Mouse (Mus musculus) cerebellum, adult 2 months (tissue): Measurements from ENCODE around the gene Pbxip1. TPM values are rescaled to one million over a fixed set of nuclear protein-coding genes. Genes with fewer than 3 reads are reported as not detected.

Experiments used
- DNase-seq, 2 experiments: peaks; one replicate each; pipeline ENCODE4 v3.0.0; 2021
- H3K27ac ChIP-seq: fragments of 200-500 bp; 2 replicates; pipeline ENCODE4 v1.5.1; 2012; ENCODE audit warnings: low read length, control low read depth, inconsistent platforms; ENCODE audit not compliant: insufficient read depth
- H3K27me3 ChIP-seq: fragments of 200-500 bp; 2 replicates; pipeline ENCODE4 v1.6.1; 2012; ENCODE audit warnings: inconsistent platforms, mild to moderate bottlenecking, low read length, moderate library complexity; ENCODE audit not compliant: control insufficient read depth, insufficient read depth
- H3K4me1 ChIP-seq: fragments of 200-500 bp; 2 replicates; pipeline ENCODE4 v1.6.1; 2011; ENCODE audit warnings: low read length; ENCODE audit not compliant: control insufficient read depth, insufficient read depth
- H3K4me3 ChIP-seq: fragments of 200-500 bp; replicated peaks from 2 replicates; pipeline ENCODE3; 2011; ENCODE audit warnings: mild to moderate bottlenecking, low read depth, low read length, control low read depth; ENCODE audit not compliant: insufficient read depth
- CTCF ChIP-seq: fragments of 200-500 bp; IDR thresholded peaks from 2 replicates; pipeline ENCODE4 v1.5.1; 2011; ENCODE audit warnings: low read depth, mild to moderate bottlenecking, control low read depth, low read length, moderate library complexity, borderline replicate concordance; ENCODE audit not compliant: insufficient read depth
- POLR2A ChIP-seq: fragments of 200-500 bp; IDR thresholded peaks from 2 replicates; pipeline ENCODE4 v1.6.1; 2011; ENCODE audit warnings: low read length, control low read depth, borderline replicate concordance; ENCODE audit not compliant: insufficient read depth
- WGBS: fragments of 180-500 bp; shearing (Covaris S2); methylation state at CpG from one replicate; pipeline ENCODE4 v1.1.7; 2018; 5-methylcytosine and 5-hydroxymethylcytosine counted together
- polyA plus RNA-seq: library from polyadenylated mRNA; depleted of rRNA; stranded (reverse); fragments of >200 nt; gene quantifications from 2 replicates; pipeline ENCODE4 v1.2.3, GENCODE M21; 2012

Gene Pbxip1
- polyA plus RNA-seq, 1 experiment: 30.5 TPM

DNA sequence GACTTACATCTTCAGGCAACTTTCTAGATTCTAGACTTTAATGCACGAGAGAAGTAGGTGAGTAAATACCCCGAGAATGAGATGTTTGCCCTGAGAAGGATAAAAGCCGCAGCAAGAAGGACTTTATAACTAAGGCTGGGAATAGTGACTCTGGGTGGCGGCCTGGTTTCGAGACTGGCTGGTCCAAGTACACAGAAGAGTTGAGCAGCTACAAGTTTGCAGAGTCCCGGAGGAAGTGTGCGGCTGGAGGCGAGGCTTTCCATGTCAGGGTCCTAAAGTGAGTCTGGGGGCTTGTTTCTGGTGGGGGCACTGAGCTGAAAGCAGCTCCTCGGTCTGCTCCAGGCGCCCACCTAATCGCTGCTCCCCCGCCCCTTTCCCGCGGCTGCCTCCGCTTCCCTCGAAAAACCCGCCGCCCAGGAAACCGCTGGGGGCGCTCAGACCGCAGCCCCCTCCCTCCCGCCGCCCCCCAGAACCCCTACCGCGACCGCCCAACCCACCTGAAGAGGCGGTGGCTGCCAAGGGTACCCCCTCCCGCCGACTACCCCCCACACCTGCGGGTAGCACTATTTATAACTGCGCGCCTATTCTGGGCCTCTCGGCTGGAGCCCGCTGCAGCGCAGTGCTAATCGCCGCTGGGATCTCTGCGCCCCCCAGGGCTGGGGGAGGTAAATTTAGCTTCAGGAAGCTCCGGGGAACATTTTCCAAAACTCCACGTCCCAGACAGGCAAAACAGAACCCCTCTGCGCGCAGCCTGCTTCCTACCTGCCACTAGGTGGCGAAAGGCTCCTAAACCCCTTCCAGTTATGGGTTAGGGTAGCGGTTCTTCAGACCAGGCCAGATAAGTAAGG lies 40.5 kb upstream of the Pbxip1 start:
- peak; percentile 74 to 75 for DNase-seq
- Histone ChIP-seq H3K4me3 (peak overlapping the region; percentile 97), H3K27ac (no peak overlapping the region), H3K27me3 (no peaks in the 10 kb centered on the region), H3K4me1 (peaks cover 1% of the 10 kb centered on the region; the same call in 1 of the 2 replicates)
- 2% methylated on average over 43 of the region's 44 CpGs for WGBS
- TF ChIP-seq CTCF (peak; percentile 83), POLR2A (no peak)

GRCm38 (mm10) chr3:89396654-89397005 lies 39.9 kb upstream of the Pbxip1 start:
- WGBS: 3% methylated on average over 4 of the region's 4 CpGs
- H3K4me1 ChIP-seq: no peaks in the 10 kb centered on the region
- H3K4me3 ChIP-seq: no peak overlapping the region
- no peaks in the 10 kb centered on the region for H3K27me3 ChIP-seq
- H3K27ac ChIP-seq: no peak overlapping the region
- no peak for TF ChIP-seq POLR2A
- TF ChIP-seq CTCF: no peak
- DNase-seq: no peak

DNA sequence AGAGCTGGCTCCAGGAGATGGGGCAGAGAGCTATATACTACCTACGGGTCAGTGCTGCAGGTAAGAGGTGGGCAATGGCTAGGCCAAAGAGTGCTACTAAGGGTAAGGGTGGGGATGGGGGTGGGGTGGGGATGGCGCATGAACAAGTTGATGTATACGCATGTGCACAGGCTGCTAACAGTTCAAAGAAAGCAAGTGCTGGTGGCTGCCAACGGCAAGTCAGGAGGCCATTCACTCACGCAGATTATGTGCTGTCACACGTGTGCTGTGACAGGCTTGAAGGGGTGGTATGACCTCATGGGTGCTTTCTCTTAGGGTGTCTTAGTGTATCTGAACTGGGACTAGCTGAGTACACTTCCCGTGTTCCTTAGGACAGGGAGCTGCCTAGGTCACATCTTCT lies 35.2 kb upstream of the Pbxip1 start:
- 86% methylated on average over 7 of the region's 7 CpGs for WGBS
- Histone ChIP-seq H3K4me3 (no peak overlapping the region), H3K27me3 (no peaks in the 10 kb centered on the region), H3K4me1 (no peaks in the 10 kb centered on the region), H3K27ac (no peak overlapping the region)
- TF ChIP-seq POLR2A (no peak), CTCF (no peak)
- DNase-seq: no peak

- H3K27ac ChIP-seq: no peak within 1 kb of the TSS
- H3K4me3 ChIP-seq: no peak within 1 kb of the TSS
- 0 out of 2 replicates have a peak, but pooled peaks cover 2% of the 10 kb centered on the region for H3K4me1 ChIP-seq
- DNase-seq: no peak
- WGBS: 61% methylated on average over 5 of the region's 5 CpGs
- no peaks in the 10 kb centered on the region for H3K27me3 ChIP-seq
- TF ChIP-seq POLR2A (no peak), CTCF (no peak)
Observed at GRCm38 (mm10) chr3:89402693-89403092, 33.8 kb upstream of the Pbxip1 start, which contains the start of gene Lenep. Gene Lenep, minus strand, starts transcription at chr3:89402793.

DNA sequence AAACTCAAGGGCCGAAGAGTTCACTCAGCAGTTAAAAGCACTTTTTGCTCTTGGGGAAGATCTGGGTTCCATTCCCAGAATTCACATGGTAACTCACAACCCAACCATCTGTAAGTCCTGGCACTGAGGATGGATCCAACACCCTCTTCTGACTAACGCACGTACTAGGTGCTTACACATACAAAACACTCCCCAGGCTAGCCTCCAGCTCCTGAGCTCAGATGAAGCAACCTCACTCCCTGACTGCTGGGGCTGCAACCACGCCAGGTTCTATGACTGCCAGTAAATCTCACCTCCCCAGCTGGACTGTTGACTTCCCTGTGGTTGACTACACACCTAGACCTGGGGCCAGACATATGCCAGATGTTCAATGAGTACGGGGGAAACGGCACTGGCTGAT lies 29.6 kb upstream of the Pbxip1 start:
- no peak overlapping the region for H3K27ac ChIP-seq
- 75% methylated on average over 6 of the region's 6 CpGs for whole genome bisulfite sequencing
- no peak for DNase-seq
- H3K4me3 ChIP-seq: no peak overlapping the region
- TF ChIP-seq CTCF: no peak
- no peak for TF ChIP-seq POLR2A
- no peaks in the 10 kb centered on the region for H3K27me3 ChIP-seq
- 0 out of 2 replicates have a peak, but pooled peaks cover 2% of the 10 kb centered on the region for H3K4me1 ChIP-seq

- DNase-seq: no peak
- WGBS: 72% methylated on average over 16 of the region's 16 CpGs
- H3K27me3 ChIP-seq: no peaks in the 10 kb centered on the region
- H3K4me1 ChIP-seq: 0 out of 2 replicates have a peak, but pooled peaks cover 2% of the 10 kb centered on the region
- H3K27ac ChIP-seq: no peak overlapping the region
- H3K4me3 ChIP-seq: no peak overlapping the region
- TF ChIP-seq POLR2A: no peak
- TF ChIP-seq CTCF: no peak
Observed at GRCm38 (mm10) chr3:89408448-89408847, 28.1 kb upstream of the Pbxip1 start.

DNA sequence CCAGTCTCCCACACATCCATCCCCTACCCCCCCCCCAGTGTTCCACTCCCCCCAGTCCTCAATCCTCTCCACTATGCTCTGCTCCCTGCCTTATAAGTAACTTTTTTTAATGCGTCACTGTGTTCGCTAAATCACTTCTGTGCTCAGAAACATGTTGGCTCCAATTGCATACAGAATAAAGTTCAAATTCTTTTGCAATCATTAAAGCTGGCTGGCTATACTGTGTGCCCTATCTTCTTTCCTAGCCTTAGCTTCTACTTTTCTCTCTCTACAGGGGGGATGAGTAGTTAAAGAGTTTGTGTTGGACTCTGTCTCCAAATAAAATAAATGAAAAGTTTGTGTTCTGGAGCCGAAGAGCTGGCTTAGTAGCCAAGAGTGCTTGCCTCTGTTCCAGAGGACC lies 26.8 kb upstream of the Pbxip1 start:
- no peak for TF ChIP-seq CTCF
- TF ChIP-seq POLR2A: no peak
- 92% methylated on average over 3 of the region's 3 CpGs for WGBS
- Histone ChIP-seq H3K27me3 (no peaks in the 10 kb centered on the region), H3K27ac (no peak overlapping the region), H3K4me3 (no peak overlapping the region), H3K4me1 (0 out of 2 replicates have a peak, but pooled peaks cover 2% of the 10 kb centered on the region)
- no peak for DNase-seq

DNA sequence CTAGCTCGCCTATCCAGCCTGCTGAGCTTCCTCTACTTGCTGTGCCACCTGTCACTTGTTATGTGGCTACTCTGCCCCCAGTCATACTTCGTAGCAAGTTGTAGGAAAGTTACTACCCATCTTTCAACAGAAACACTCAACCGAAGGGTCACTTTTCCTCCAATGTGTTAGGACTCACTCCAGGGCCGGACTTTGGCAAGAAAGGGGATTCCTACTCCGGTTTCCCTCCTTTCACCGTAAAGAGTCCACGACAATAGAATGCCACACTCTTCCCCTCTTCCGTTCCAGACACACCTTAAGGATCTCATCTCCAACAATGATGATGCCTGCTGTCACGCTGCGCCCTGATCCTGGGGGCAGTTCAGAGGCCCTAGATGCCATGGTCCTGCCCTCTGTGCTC lies 25.6 kb upstream of the Pbxip1 start:
- 0 out of 2 replicates have a peak, but pooled peaks cover 2% of the 10 kb centered on the region for H3K4me1 ChIP-seq
- TF ChIP-seq POLR2A: no peak
- TF ChIP-seq CTCF: no peak
- peak overlapping the region; percentile 59 for H3K27ac ChIP-seq
- 51% methylated on average over 10 of the region's 10 CpGs for WGBS
- peak in 1 of 2 experiments; percentile 19 for DNase-seq
- H3K27me3 ChIP-seq: no peaks in the 10 kb centered on the region
- peak overlapping the region; percentile 68 for H3K4me3 ChIP-seq
